Mouse (Mus musculus): ENCODE results near the gene Slc11a2.

DNA sequence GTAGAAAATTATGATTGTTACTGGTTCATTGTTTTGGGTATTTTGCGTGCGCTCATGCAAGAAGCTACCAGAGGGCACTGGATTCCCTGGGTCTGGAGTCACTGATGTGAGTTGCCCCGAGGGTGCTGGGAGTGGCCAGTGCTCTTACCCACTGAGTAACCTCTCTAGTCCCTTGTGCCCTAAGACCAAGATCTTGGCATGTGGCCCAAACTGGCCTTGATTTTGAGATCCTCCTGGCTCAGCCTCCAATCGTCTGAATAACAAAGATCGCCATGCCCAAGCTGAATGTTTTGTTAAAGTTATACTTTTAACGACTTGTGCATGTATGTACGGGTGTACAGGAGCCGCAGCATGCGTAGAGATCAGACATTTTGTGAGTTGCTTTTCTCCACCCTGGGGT, 39.2 kb downstream of the Slc11a2 start:
- no peak for TF ChIP-seq GATA1 (IDR thresholded peaks at IDR 0.05; ENCODE audit: borderline replicate concordance, low read length)
- no peak for TF ChIP-seq FLI1 (IDR thresholded peaks at IDR 0.05; ENCODE audit: low read length)
